Mouse (Mus musculus): Measurements from ENCODE around the gene Vps8. TPM values are rescaled to one million over a fixed set of nuclear protein-coding genes. Genes with fewer than 3 reads are reported as not detected.

Gene Vps8
- polyA plus RNA-seq (2012; rRNA removed): 2.6 and 3.2 TPM in 2 replicates

GRCm38 (mm10) chr16:21422645-21423545 is at the start of gene Vps8:
Vps8 (plus strand) TSS chr16:21423118.

Other genes starting within 250 kb of the Vps8 start
- 0.31 and 0.39 TPM in 2 replicates for gene Ephb3, start 218.4 kb upstream of the Vps8 start, polyA plus RNA-seq (2012; rRNA removed)